Mouse (Mus musculus): ENCODE measurements around the gene Tm4sf4. TPM values are rescaled to one million over a fixed set of nuclear protein-coding genes. Genes with fewer than 3 reads are reported as not detected.
A peak's percentile ranks its signal among the peaks of the same experiment; 100 is the strongest.

Gene Tm4sf4
- 0.06 TPM for polyA plus RNA-seq (2021)

DNA sequence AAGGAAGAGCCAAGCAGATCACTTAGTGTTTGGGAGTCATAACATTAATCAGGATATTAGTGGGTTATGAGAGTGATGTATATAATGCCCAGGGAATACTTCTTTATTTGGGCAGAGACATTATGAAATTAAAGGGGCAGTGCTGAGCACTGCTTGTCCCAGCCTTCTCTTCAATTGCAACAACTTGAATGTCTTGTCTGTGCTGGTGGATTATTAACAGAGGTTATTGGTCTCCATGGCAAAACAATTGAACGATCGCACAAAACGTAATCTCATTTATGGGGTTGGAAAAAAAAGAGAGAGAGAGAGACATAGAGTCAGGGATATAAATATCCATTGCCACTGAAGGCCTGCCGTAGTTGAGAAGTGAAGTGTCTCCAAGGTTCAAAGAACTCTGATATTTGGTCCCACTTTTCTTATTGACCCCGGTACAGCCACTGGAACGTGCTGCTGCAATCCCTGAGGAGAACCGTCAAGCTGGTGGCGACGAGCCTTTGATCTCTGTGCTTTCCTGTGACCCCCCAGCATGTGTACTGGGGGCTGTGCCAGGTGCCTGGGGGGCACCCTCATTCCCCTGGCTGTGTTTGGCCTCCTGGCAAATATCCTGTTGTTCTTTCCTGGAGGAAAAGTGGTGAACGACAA lies at the start of gene Tm4sf4:
Gene Tm4sf4 (plus strand): TSS at position 226 of the 642 bp plus-strand sequence.
- CTCF ChIA-PET: interaction anchor here (1.6 to 2.2 kb wide), 2 partner anchors 11 to 15 kb away, joined by 3 to 9 read pairs; no protein-coding TSS in a partner anchor
- in situ Hi-C loops (cut with MboI; ENCODE audit: low pct_unique_long_range_greater_than_20kb): loop anchor here (25.0 kb wide), 2 partner anchors 838 to 1413 kb away; no protein-coding TSS in a partner anchor
- no peaks in the 10 kb centered on the region for H3K27me3 ChIP-seq
- no peak for TF ChIP-seq CTCF (IDR thresholded peaks at IDR 0.05)
- POLR2A ChIA-PET: no interaction called here
- no peak for DNase-seq (ENCODE audit: low read depth, low spot score)
- ATAC-seq: no peak

GRCm38 (mm10) chr3:57386423-57386822 lies 38.7 kb upstream of the Tm4sf4 start:
- DNase-seq (ENCODE audit: low read depth, low spot score) (no peak), ATAC-seq (no peak)
- POLR2A ChIA-PET: interaction anchor here (0.7 kb wide), 1 partner anchor 34 kb away, joined by 3 read pairs; no protein-coding TSS in a partner anchor
- no peak for TF ChIP-seq CTCF (IDR thresholded peaks at IDR 0.05)
- no peaks in the 10 kb centered on the region for H3K27me3 ChIP-seq
- in situ Hi-C loops (cut with MboI; ENCODE audit: low pct_unique_long_range_greater_than_20kb): no loop called here
- CTCF ChIA-PET: interaction anchor here (1.0 kb wide), 1 partner anchor 9 kb away, joined by 3 read pairs; no protein-coding TSS in a partner anchor

- no peaks in the 10 kb centered on the region for H3K27me3 ChIP-seq
- in situ Hi-C loops (cut with MboI; ENCODE audit: low pct_unique_long_range_greater_than_20kb): no loop called here
- POLR2A ChIA-PET: interaction anchor here (0.7 kb wide), 1 partner anchor 34 kb away, joined by 3 read pairs; no protein-coding TSS in a partner anchor
- TF ChIP-seq CTCF (IDR thresholded peaks at IDR 0.05): no peak
- no peak for DNase-seq (ENCODE audit: low read depth, low spot score)
- peak; percentile 73 for ATAC-seq
- CTCF ChIA-PET: interaction anchor here (1.0 kb wide), 1 partner anchor 8 kb away, joined by 3 read pairs; no protein-coding TSS in a partner anchor
These were observed 38.2 kb upstream of the Tm4sf4 start for GRCm38 (mm10) chr3:57386895-57387294.

DNA sequence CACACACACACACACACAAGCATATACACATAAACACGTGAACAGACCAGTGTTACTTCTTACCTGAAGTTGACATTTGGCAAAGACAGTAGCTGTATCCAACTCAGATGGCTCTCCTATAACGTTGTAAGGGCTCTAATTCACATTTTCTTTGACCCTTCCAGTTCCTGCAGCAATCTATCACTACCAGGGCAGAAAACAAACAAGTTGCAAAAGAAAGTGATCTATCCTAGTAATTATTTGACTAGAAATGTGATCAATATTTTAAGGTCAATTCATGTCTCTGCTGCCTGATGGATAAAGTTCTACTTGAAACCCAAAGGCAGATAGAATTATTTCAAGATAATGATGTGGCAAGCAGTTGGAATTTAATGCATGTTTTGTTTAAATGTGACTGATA lies 37.5 kb upstream of the Tm4sf4 start:
- ChIA-PET CTCF (no interaction called here), POLR2A (interaction anchor here (0.6 kb wide), 1 partner anchor 1505 kb away, joined by 3 read pairs; no protein-coding TSS in a partner anchor)
- H3K27me3 ChIP-seq: no peaks in the 10 kb centered on the region
- no peak for TF ChIP-seq CTCF (IDR thresholded peaks at IDR 0.05)
- DNase-seq (ENCODE audit: low read depth, low spot score) (no peak), ATAC-seq (no peak)
- in situ Hi-C loops (cut with MboI; ENCODE audit: low pct_unique_long_range_greater_than_20kb): no loop called here

DNA sequence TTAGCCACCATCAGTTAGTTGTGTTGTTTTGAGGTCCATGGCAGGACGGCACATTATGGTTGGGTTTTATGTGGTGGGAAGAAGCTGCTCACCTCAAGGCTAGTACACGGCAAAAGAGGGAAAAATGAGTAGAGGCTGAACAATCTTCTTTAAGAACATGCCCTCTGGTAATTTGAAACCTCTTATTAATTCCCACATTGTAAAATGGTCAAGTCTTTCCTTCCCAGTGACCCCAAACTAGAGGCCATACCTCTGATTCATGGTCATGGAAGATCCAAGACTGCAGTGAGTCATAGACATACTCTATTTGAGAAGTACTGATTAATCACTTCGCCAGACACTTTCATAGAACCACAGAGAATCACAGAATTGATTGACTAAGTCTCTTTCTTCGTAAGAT lies 13.6 kb upstream of the Tm4sf4 start:
- ATAC-seq (peak; percentile 85), DNase-seq (ENCODE audit: low read depth, low spot score) (peak; percentile 68)
- ChIA-PET POLR2A (interaction anchor here (1.0 kb wide), 1 partner anchor 116 kb away, joined by 3 read pairs; no protein-coding TSS in a partner anchor), CTCF (interaction anchor here (1.6 kb wide), 1 partner anchor 9 kb away, joined by 4 read pairs; no protein-coding TSS in a partner anchor)
- in situ Hi-C loops (cut with MboI; ENCODE audit: low pct_unique_long_range_greater_than_20kb): no loop called here
- no peaks in the 10 kb centered on the region for H3K27me3 ChIP-seq
- no peak for TF ChIP-seq CTCF (IDR thresholded peaks at IDR 0.05)

- ChIA-PET CTCF (interaction anchor here (0.9 to 2.1 kb wide), 5 partner anchors 8 to 149 kb away, joined by 3 to 11 read pairs (median 4); no protein-coding TSS in a partner anchor), POLR2A (interaction anchor here (1.1 kb wide), 1 partner anchor 16 kb away, joined by 3 read pairs; no protein-coding TSS in a partner anchor)
- TF ChIP-seq CTCF (IDR thresholded peaks at IDR 0.05): no peak
- ATAC-seq: no peak
- in situ Hi-C loops (cut with MboI; ENCODE audit: low pct_unique_long_range_greater_than_20kb): no loop called here
- no peaks in the 10 kb centered on the region for H3K27me3 ChIP-seq
- no peak for DNase-seq (ENCODE audit: low read depth, low spot score)
These were observed 4.9 kb upstream of the Tm4sf4 start for GRCm38 (mm10) chr3:57420233-57420632.

GRCm38 (mm10) chr3:57420660-57421059 lies 4.5 kb upstream of the Tm4sf4 start:
- H3K27me3 ChIP-seq: no peaks in the 10 kb centered on the region
- ATAC-seq (no peak), DNase-seq (ENCODE audit: low read depth, low spot score) (no peak)
- ChIA-PET CTCF (interaction anchor here (0.8 to 2.1 kb wide), 3 partner anchors 7 to 11 kb away, joined by 3 to 11 read pairs (median 4); no protein-coding TSS in a partner anchor), POLR2A (interaction anchor here (0.5 kb wide), 1 partner anchor 34 kb away, joined by 3 read pairs; no protein-coding TSS in a partner anchor)
- no peak for TF ChIP-seq CTCF (IDR thresholded peaks at IDR 0.05)
- in situ Hi-C loops (cut with MboI; ENCODE audit: low pct_unique_long_range_greater_than_20kb): no loop called here

DNA sequence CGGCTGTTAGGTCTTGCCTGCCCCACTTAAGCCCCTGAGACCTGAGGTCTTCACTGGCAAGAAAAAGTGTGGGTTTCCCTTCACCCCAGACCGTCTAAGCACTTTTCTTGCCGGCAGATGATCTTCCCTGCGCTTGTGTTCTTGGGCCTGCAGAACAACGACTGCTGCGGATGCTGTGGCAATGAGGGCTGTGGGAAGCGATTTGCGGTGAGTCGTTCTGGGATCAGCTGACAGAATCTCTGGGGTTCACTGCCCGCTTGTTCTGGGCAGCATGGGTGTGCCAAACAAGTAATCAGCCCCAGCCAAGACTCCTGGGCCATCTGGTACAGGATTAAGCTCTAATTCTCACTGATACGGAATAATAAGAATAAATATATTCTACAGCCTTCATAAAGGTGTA lies 1.2 kb downstream of the Tm4sf4 start:
- ATAC-seq (no peak), DNase-seq (ENCODE audit: low read depth, low spot score) (no peak)
- no peaks in the 10 kb centered on the region for H3K27me3 ChIP-seq
- TF ChIP-seq CTCF (IDR thresholded peaks at IDR 0.05): no peak
- ChIA-PET CTCF (interaction anchor here (1.6 to 2.2 kb wide), 2 partner anchors 10 to 16 kb away, joined by 3 to 9 read pairs; no protein-coding TSS in a partner anchor), POLR2A (no interaction called here)
- in situ Hi-C loops (cut with MboI; ENCODE audit: low pct_unique_long_range_greater_than_20kb): loop anchor here (25.0 kb wide), 2 partner anchors 839 to 1414 kb away; no protein-coding TSS in a partner anchor

- DNase-seq (ENCODE audit: low read depth, low spot score): no peak
- no peaks in the 10 kb centered on the region for H3K27me3 ChIP-seq
- no peak for TF ChIP-seq CTCF (IDR thresholded peaks at IDR 0.05)
- ATAC-seq: no peak
- ChIA-PET POLR2A (no interaction called here), CTCF (interaction anchor here (0.9 to 2.4 kb wide), 10 partner anchors 8 to 177 kb away, joined by 3 to 11 read pairs (median 4); no protein-coding TSS in a partner anchor)
- in situ Hi-C loops (cut with MboI; ENCODE audit: low pct_unique_long_range_greater_than_20kb): loop anchor here (25.0 kb wide), 2 partner anchors 842 to 1417 kb away; no protein-coding TSS in a partner anchor
These were observed 3.8 kb downstream of the Tm4sf4 start for GRCm38 (mm10) chr3:57428682-57429464.

DNA sequence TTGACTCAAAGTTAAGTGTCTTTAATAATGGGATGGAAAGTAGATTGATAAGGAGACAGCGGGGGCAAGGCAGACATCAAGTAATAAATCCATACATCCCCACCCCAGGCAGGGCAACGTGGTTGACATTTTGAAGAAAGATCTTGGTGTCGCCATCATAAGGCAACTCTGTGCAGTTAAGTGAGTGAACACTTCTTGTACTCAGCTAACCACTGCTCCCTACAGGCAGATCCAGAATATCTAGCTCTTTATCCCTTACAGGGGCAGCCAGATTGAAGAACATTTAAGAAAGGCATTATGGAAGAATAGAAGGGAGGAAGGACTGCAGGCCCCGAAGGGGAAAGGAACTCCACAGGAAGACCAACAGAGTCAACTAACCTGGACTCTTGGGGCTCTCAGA lies 4.4 kb downstream of the Tm4sf4 start:
- DNase-seq (ENCODE audit: low read depth, low spot score): no peak
- peak; percentile 42 for ATAC-seq
- POLR2A ChIA-PET: no interaction called here
- CTCF ChIA-PET: interaction anchor here (1.0 to 2.4 kb wide), 7 partner anchors 10 to 178 kb away, joined by 3 to 10 read pairs (median 3); no protein-coding TSS in a partner anchor
- peak; percentile 73 for TF ChIP-seq CTCF (IDR thresholded peaks at IDR 0.05)
- in situ Hi-C loops (cut with MboI; ENCODE audit: low pct_unique_long_range_greater_than_20kb): loop anchor here (25.0 kb wide), 2 partner anchors 842 to 1417 kb away; no protein-coding TSS in a partner anchor
- no peaks in the 10 kb centered on the region for H3K27me3 ChIP-seq
